Mouse (Mus musculus): Measurements from ENCODE around the gene Chchd6.

- TF ChIP-seq CTCF (IDR thresholded peaks at IDR 0.05; ENCODE audit: extremely low read depth, insufficient read length, insufficient replicate concordance, low read depth, low read length) (no peak), POLR2A (IDR thresholded peaks at IDR 0.05; ENCODE audit: low read depth, low read length) (no peak)
Measured at GRCm38 (mm10) chr6:89448736-89449135, 146.7 kb downstream of the Chchd6 start.
